Mouse (Mus musculus): ENCODE measurements at regions not wholly inside any gene's neighbourhood (a gene's known extent, or its start where the extent isn't known, plus 50 kb on each side); places are given as distances from the start of the nearest gene placed in this dataset.

DNA sequence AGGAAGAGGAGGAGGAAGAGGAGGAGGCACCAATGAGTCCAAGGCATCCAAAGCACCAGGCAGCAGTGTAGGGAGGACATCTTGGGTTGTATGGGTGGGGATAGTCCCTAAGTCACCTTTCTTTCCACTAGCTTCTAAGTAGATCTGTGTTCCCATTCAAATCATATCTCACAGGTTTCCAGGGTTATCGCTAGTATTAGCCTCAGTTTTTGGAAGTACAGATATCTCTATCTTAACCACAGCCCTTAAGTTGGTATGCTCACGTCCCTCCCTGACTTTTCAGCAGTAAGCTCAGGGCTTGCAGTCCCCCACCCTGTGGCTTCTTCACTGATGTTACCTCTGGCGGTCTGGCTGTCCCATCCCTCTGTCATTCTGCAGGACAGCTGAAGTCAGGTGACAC is 254.2 kb downstream of the Rplp1 start:
- no peak for TF ChIP-seq CTCF (IDR thresholded peaks at IDR 0.05; ENCODE audit: low read depth)
- no peak for TF ChIP-seq EP300 (IDR thresholded peaks at IDR 0.05; ENCODE audit: low read depth)
